Mouse (Mus musculus) liver, embryonic 12.5 days (tissue): ENCODE measurements around the gene Flad1. TPM values are rescaled to one million over a fixed set of nuclear protein-coding genes. Genes with fewer than 3 reads are reported as not detected.

Source experiments
- ATAC-seq: fragments of 200-750 bp; cut with Nextera tagmentation; 2 replicates; pipeline ENCODE4 v1.8.0; 2017; ENCODE audit warnings: moderate number of reproducible peaks, mild to moderate bottlenecking, moderate library complexity
- H3K27ac ChIP-seq: fragments of 300-500 bp; sonication (generic); 2 replicates; pipeline ENCODE4 v1.5.1; 2016; ENCODE audit warnings: mild to moderate bottlenecking
- H3K27me3 ChIP-seq: fragments of 300-500 bp; sonication (generic); replicated peaks from 2 replicates; pipeline ENCODE4 v1.6.1; 2016; ENCODE audit warnings: mild to moderate bottlenecking, moderate library complexity
- H3K36me3 ChIP-seq: fragments of 300-500 bp; sonication (generic); 2 replicates; pipeline ENCODE4 v1.6.1; 2016; ENCODE audit warnings: mild to moderate bottlenecking, moderate library complexity
- H3K4me1 ChIP-seq: fragments of 300-500 bp; sonication (generic); 2 replicates; pipeline ENCODE4 v1.6.1; 2016
- H3K4me2 ChIP-seq: fragments of 300-500 bp; sonication (generic); 2 replicates; pipeline ENCODE4 v1.6.1; 2016; ENCODE audit warnings: mild to moderate bottlenecking, moderate library complexity
- H3K4me3 ChIP-seq: fragments of 300-500 bp; sonication (generic); 2 replicates; pipeline ENCODE4 v1.5.1; 2016; ENCODE audit warnings: mild to moderate bottlenecking, moderate library complexity
- H3K9ac ChIP-seq: fragments of 300-500 bp; sonication (generic); 2 replicates; pipeline ENCODE4 v1.6.1; 2016; ENCODE audit warnings: mild to moderate bottlenecking, moderate library complexity
- H3K9me3 ChIP-seq: fragments of 300-500 bp; sonication (generic); replicated peaks from 2 replicates; pipeline ENCODE4 v1.6.1; 2016; ENCODE audit warnings: mild to moderate bottlenecking, moderate library complexity
- WGBS: fragments of 180-500 bp; shearing (Covaris S2); methylation state at CpG from one replicate; pipeline ENCODE4 v1.1.7; 2016; ENCODE audit not compliant: insufficient replicate concordance; 5-methylcytosine and 5-hydroxymethylcytosine counted together
- polyA plus RNA-seq: library from polyadenylated mRNA; unstranded; fragments of >200 nt; fragmentation: Nextera tagmentation; extraction: Ambion mirVana; gene quantifications from 2 replicates; pipeline ENCODE4 v1.2.1, GENCODE M21; 2016

The Flad1 gene
- polyA plus RNA-seq, 1 experiment from 2014 or later, result 21.6 TPM

- H3K36me3 ChIP-seq, result peaks cover 9% of the 10 kb centered on the region
- H3K4me3 ChIP-seq, result no peak overlapping the region
- H3K27ac ChIP-seq, result no peak overlapping the region
- peaks cover 10% of the 10 kb centered on the region for H3K27me3 ChIP-seq
- H3K4me1 ChIP-seq, result peaks cover 51% of the 10 kb centered on the region
- no peak for ATAC-seq
- H3K9me3 ChIP-seq, result no peaks in the 10 kb centered on the region
- peak overlapping the region; percentile 19; the same call in 1 of the 2 replicates for H3K4me2 ChIP-seq
- 24% methylated on average over 9 of the region's 11 CpGs for WGBS
- no peak overlapping the region; the same call in 1 of the 2 replicates for H3K9ac ChIP-seq
Observed at GRCm38 (mm10) chr3:89385451-89385850, 26.2 kb downstream of the Flad1 start.

- 66% methylated on average over 12 of the region's 12 CpGs for whole genome bisulfite sequencing
- no peak for ATAC-seq
- H3K9me3 ChIP-seq, result no peaks in the 10 kb centered on the region
- H3K36me3 ChIP-seq, result peaks cover 18% of the 10 kb centered on the region
- H3K4me2 ChIP-seq, result no peak overlapping the region
- H3K27ac ChIP-seq, result no peak overlapping the region
- peaks cover 6% of the 10 kb centered on the region; the same call in 1 of the 2 replicates for H3K27me3 ChIP-seq
- peaks cover 43% of the 10 kb centered on the region for H3K4me1 ChIP-seq
- no peak overlapping the region for H3K9ac ChIP-seq
- H3K4me3 ChIP-seq, result no peak overlapping the region
Observed at GRCm38 (mm10) chr3:89384331-89385076, 27.2 kb downstream of the Flad1 start.

- 83% methylated on average over 5 of the region's 5 CpGs for WGBS
- H3K4me2 ChIP-seq, result no peak overlapping the region
- H3K9me3 ChIP-seq, result no peaks in the 10 kb centered on the region
- H3K4me1 ChIP-seq, result peaks cover 42% of the 10 kb centered on the region
- peaks cover 20% of the 10 kb centered on the region for H3K36me3 ChIP-seq
- peaks cover 6% of the 10 kb centered on the region; the same call in 1 of the 2 replicates for H3K27me3 ChIP-seq
- no peak overlapping the region for H3K9ac ChIP-seq
- H3K4me3 ChIP-seq, result no peak overlapping the region
- H3K27ac ChIP-seq, result no peak overlapping the region
- no peak for ATAC-seq
Observed at GRCm38 (mm10) chr3:89383651-89384255, 27.9 kb downstream of the Flad1 start.

- WGBS, result 69% methylated on average over 5 of the region's 5 CpGs
- no peak overlapping the region for H3K27ac ChIP-seq
- H3K9me3 ChIP-seq, result no peaks in the 10 kb centered on the region
- H3K27me3 ChIP-seq, result peaks cover 6% of the 10 kb centered on the region; the same call in 1 of the 2 replicates
- H3K36me3 ChIP-seq, result peaks cover 20% of the 10 kb centered on the region
- H3K4me3 ChIP-seq, result no peak overlapping the region
- H3K9ac ChIP-seq, result no peak overlapping the region
- no peak overlapping the region for H3K4me2 ChIP-seq
- ATAC-seq, result no peak
- H3K4me1 ChIP-seq, result peaks cover 42% of the 10 kb centered on the region
Observed at GRCm38 (mm10) chr3:89382950-89383349, 28.7 kb downstream of the Flad1 start.

GRCm38 (mm10) chr3:89382033-89382882 is 29.4 kb downstream of the Flad1 start:
- no peaks in the 10 kb centered on the region for H3K9me3 ChIP-seq
- no peak overlapping the region for H3K27ac ChIP-seq
- H3K36me3 ChIP-seq, result peaks cover 20% of the 10 kb centered on the region
- no peak overlapping the region for H3K4me2 ChIP-seq
- ATAC-seq, result no peak
- peaks cover 6% of the 10 kb centered on the region; the same call in 1 of the 2 replicates for H3K27me3 ChIP-seq
- H3K4me3 ChIP-seq, result no peak overlapping the region
- H3K4me1 ChIP-seq, result peaks cover 38% of the 10 kb centered on the region
- H3K9ac ChIP-seq, result no peak overlapping the region
- WGBS, result 75% methylated on average over 9 of the region's 9 CpGs

GRCm38 (mm10) chr3:89381233-89381632 is 30.4 kb downstream of the Flad1 start:
- Histone ChIP-seq H3K9ac (no peak overlapping the region), H3K27me3 (peaks cover 6% of the 10 kb centered on the region; the same call in 1 of the 2 replicates), H3K27ac (no peak overlapping the region), H3K9me3 (no peaks in the 10 kb centered on the region), H3K4me2 (no peak overlapping the region), H3K4me3 (no peak overlapping the region), H3K36me3 (peaks cover 20% of the 10 kb centered on the region), H3K4me1 (peaks cover 33% of the 10 kb centered on the region)
- 83% methylated on average over 11 of the region's 11 CpGs for WGBS
- no peak for ATAC-seq

GRCm38 (mm10) chr3:89380711-89381110 is 31.0 kb downstream of the Flad1 start:
- Histone ChIP-seq H3K36me3 (peaks cover 20% of the 10 kb centered on the region), H3K4me1 (peaks cover 30% of the 10 kb centered on the region), H3K9ac (no peak overlapping the region), H3K27ac (no peak overlapping the region), H3K27me3 (peaks cover 3% of the 10 kb centered on the region; the same call in 1 of the 2 replicates), H3K4me3 (no peak overlapping the region), H3K4me2 (no peak overlapping the region), H3K9me3 (no peaks in the 10 kb centered on the region)
- no peak for ATAC-seq
- WGBS, result 87% methylated on average over 18 of the region's 18 CpGs

GRCm38 (mm10) chr3:89380291-89380690 is 31.4 kb downstream of the Flad1 start:
- Histone ChIP-seq H3K4me2 (no peak overlapping the region), H3K27ac (no peak overlapping the region), H3K27me3 (no peaks in the 10 kb centered on the region; the same call in 1 of the 2 replicates), H3K9me3 (no peaks in the 10 kb centered on the region), H3K4me1 (peaks cover 26% of the 10 kb centered on the region), H3K36me3 (peaks cover 20% of the 10 kb centered on the region), H3K4me3 (no peak overlapping the region), H3K9ac (no peak overlapping the region)
- 88% methylated on average over 14 of the region's 14 CpGs for WGBS
- ATAC-seq, result no peak

GRCm38 (mm10) chr3:89379388-89380131 is 32.1 kb downstream of the Flad1 start:
- Histone ChIP-seq H3K4me2 (no peak overlapping the region), H3K4me3 (no peak overlapping the region), H3K27ac (no peak overlapping the region), H3K9me3 (no peaks in the 10 kb centered on the region), H3K9ac (no peak overlapping the region), H3K36me3 (peaks cover 20% of the 10 kb centered on the region), H3K4me1 (peaks cover 19% of the 10 kb centered on the region), H3K27me3 (no peaks in the 10 kb centered on the region; the same call in 1 of the 2 replicates)
- 78% methylated on average over 31 of the region's 31 CpGs for WGBS
- ATAC-seq, result no peak

- WGBS, result 9% methylated on average over 29 of the region's 29 CpGs
- peaks cover 20% of the 10 kb centered on the region for H3K36me3 ChIP-seq
- peak overlapping the region; percentile 78 for H3K4me2 ChIP-seq
- peak overlapping the region; percentile 59 for H3K9ac ChIP-seq
- peaks cover under 1% of the 10 kb centered on the region; the same call in 1 of the 2 replicates for H3K27me3 ChIP-seq
- peaks cover 26% of the 10 kb centered on the region for H3K4me1 ChIP-seq
- peak; percentile 77 for ATAC-seq
- H3K9me3 ChIP-seq, result no peaks in the 10 kb centered on the region
- H3K4me3 ChIP-seq, result peak overlapping the region; percentile 51
- H3K27ac ChIP-seq, result peak overlapping the region; percentile 33; the same call in 1 of the 2 replicates
Observed at GRCm38 (mm10) chr3:89378394-89379067, 33.1 kb downstream of the Flad1 start.

- 72% methylated on average over 4 of the region's 4 CpGs for WGBS
- Histone ChIP-seq H3K27ac (no peak overlapping the region), H3K9ac (no peak overlapping the region), H3K4me1 (peaks cover 32% of the 10 kb centered on the region), H3K4me3 (no peak overlapping the region), H3K36me3 (peaks cover 20% of the 10 kb centered on the region), H3K9me3 (no peaks in the 10 kb centered on the region), H3K4me2 (peak overlapping the region; percentile 78), H3K27me3 (peaks cover 7% of the 10 kb centered on the region; the same call in 1 of the 2 replicates)
- ATAC-seq, result no peak
Observed at GRCm38 (mm10) chr3:89377831-89378230, 33.8 kb downstream of the Flad1 start.
